Mouse (Mus musculus): ENCODE measurements around the gene Rin3. TPM values are rescaled to one million over a fixed set of nuclear protein-coding genes. Genes with fewer than 3 reads are reported as not detected.

Rin3 gene
- polyA plus RNA-seq, 1 experiment: 1.4 TPM

GRCm38 (mm10) chr12:102308457-102309011 is 25.7 kb downstream of the Rin3 start:
- TF ChIP-seq POLR2A (IDR thresholded peaks at IDR 0.05; ENCODE audit: extremely low read depth, insufficient read depth, low read length) (no peak), CTCF (IDR thresholded peaks at IDR 0.05; ENCODE audit: extremely low read depth, insufficient read depth, low read length) (no peak)
- Histone ChIP-seq H3K27ac (ENCODE audit: insufficient read depth, low read length) (no peak overlapping the region), H3K4me3 (ENCODE audit: insufficient read depth, low read length) (no peak overlapping the region), H3K4me1 (ENCODE audit: control insufficient read depth, insufficient read depth, low read length) (peaks cover 12% of the 10 kb centered on the region)

DNA sequence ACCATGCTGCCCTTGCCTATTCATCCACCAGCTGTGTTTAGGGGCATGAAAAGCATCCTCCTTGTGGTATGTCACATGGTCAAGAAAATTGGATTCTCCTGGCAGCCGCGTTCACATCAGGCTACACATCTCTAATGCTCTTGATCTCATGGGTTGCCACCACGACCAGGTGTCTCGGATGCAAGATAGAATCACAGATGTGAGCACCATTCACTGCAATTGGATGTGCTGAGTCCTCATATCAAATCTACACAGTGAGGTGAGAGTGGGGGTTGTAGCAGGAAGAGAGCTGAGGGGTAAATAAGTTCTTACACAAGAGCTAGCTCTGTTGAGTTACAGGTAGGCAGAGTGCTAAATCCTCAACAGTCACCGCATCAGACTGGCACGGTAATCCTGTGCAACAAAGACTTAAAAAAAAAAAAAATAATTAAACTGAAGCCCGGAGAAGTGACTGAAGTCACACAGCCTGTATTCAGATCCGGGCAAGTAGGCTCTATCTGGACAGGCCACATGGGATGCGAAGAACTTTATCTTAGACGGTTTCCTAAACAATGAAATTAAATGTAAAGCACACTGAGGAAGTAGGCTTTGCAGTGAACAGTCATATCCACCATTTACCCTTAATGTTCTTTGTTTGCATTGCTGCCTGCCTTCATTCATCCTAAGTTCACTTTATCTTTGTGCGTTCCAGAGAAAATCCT is 26.4 kb downstream of the Rin3 start:
- Histone ChIP-seq H3K4me1 (ENCODE audit: control insufficient read depth, insufficient read depth, low read length) (peaks cover 10% of the 10 kb centered on the region), H3K27ac (ENCODE audit: insufficient read depth, low read length) (no peak overlapping the region)
- TF ChIP-seq CTCF (IDR thresholded peaks at IDR 0.05; ENCODE audit: extremely low read depth, insufficient read depth, low read length) (no peak), POLR2A (IDR thresholded peaks at IDR 0.05; ENCODE audit: extremely low read depth, insufficient read depth, low read length) (no peak)

GRCm38 (mm10) chr12:102309800-102310195 is 26.9 kb downstream of the Rin3 start:
- H3K4me3 ChIP-seq (ENCODE audit: insufficient read depth, low read length): no peak overlapping the region
- no peak for TF ChIP-seq POLR2A (IDR thresholded peaks at IDR 0.05; ENCODE audit: extremely low read depth, insufficient read depth, low read length)

More for the DNA sequence above, 26.4 kb downstream of the Rin3 start:
- no peak overlapping the region for H3K4me3 ChIP-seq (ENCODE audit: insufficient read depth, low read length)

DNA sequence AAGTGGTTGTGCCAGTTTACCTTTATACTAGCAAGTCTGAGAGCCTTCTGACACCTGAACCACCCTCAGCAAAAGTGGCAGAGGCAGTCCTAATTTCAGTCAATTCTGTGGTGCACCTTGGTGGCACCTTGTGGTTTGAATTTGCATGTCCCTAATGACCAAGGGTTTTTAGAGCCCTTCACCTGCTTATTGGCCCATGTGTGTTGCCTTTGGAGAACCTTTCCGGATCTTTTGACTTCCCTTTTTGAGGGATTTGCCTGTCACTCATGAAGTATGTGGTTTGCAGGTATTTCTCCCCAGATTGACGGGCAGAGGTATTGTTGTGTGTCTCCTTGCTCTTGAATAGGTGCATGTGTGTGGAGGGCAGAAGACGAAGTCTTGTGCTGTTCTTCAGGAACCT is 27.4 kb downstream of the Rin3 start:
- TF ChIP-seq CTCF (IDR thresholded peaks at IDR 0.05; ENCODE audit: extremely low read depth, insufficient read depth, low read length) (no peak), POLR2A (IDR thresholded peaks at IDR 0.05; ENCODE audit: extremely low read depth, insufficient read depth, low read length) (no peak)
- Histone ChIP-seq H3K4me1 (ENCODE audit: control insufficient read depth, insufficient read depth, low read length) (peaks cover 10% of the 10 kb centered on the region), H3K4me3 (ENCODE audit: insufficient read depth, low read length) (no peak overlapping the region), H3K27ac (ENCODE audit: insufficient read depth, low read length) (no peak overlapping the region)

More at GRCm38 (mm10) chr12:102309800-102310195, 26.9 kb downstream of the Rin3 start:
- Histone ChIP-seq H3K4me1 (ENCODE audit: control insufficient read depth, insufficient read depth, low read length) (peaks cover 10% of the 10 kb centered on the region), H3K27ac (ENCODE audit: insufficient read depth, low read length) (no peak overlapping the region)

- TF ChIP-seq CTCF (IDR thresholded peaks at IDR 0.05; ENCODE audit: extremely low read depth, insufficient read depth, low read length) (no peak), POLR2A (IDR thresholded peaks at IDR 0.05; ENCODE audit: extremely low read depth, insufficient read depth, low read length) (no peak)
- H3K27ac ChIP-seq (ENCODE audit: insufficient read depth, low read length): no peak overlapping the region
- no peak overlapping the region for H3K4me3 ChIP-seq (ENCODE audit: insufficient read depth, low read length)
- H3K4me1 ChIP-seq (ENCODE audit: control insufficient read depth, insufficient read depth, low read length): peaks cover 10% of the 10 kb centered on the region
Observed at GRCm38 (mm10) chr12:102311454-102311853, 28.6 kb downstream of the Rin3 start.

DNA sequence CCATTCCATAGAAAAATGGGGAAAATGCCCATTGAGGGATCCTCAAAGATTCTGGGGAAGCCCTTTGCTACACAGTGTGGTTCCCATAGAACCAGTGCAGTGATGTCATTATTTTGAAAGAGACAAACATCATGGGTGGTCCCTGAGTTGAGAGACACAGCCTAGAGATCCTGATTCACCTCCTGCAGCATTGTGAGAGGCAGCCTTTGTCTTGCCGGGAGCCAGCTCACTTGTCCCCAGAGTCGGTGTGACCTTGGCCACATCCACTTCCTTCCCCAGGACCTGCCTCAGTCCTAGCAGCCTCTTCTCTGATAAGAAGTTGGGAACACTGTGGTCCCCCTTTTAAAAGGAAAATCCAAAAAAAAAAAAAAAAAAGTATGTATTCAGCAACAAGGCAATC is 36.3 kb downstream of the Rin3 start:
- H3K4me1 ChIP-seq (ENCODE audit: control insufficient read depth, insufficient read depth, low read length): no peaks in the 10 kb centered on the region
- TF ChIP-seq POLR2A (IDR thresholded peaks at IDR 0.05; ENCODE audit: extremely low read depth, insufficient read depth, low read length) (no peak), CTCF (IDR thresholded peaks at IDR 0.05; ENCODE audit: extremely low read depth, insufficient read depth, low read length) (no peak)
- H3K4me3 ChIP-seq (ENCODE audit: insufficient read depth, low read length): no peak overlapping the region
- H3K27ac ChIP-seq (ENCODE audit: insufficient read depth, low read length): no peak overlapping the region

DNA sequence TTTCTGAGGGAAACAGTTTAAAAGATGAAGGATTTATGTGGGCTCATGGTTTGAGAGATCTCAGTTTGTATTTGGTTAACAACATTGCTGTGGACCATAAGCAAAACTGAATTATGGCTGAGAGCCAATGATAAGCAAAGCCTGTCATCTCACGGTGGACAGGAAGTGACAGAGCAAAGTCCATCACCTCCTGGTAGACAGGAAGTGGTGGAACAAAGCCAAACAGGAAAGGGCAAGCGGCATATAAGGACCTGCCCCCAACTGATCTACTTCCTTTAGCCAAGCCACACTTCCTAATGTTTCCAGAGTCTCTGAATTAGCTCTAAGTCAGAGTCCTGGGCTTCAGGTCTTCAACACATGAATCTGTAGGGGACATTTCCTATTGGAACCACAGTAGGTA is 37.1 kb downstream of the Rin3 start:
- H3K4me1 ChIP-seq (ENCODE audit: control insufficient read depth, insufficient read depth, low read length): no peaks in the 10 kb centered on the region
- H3K27ac ChIP-seq (ENCODE audit: insufficient read depth, low read length): no peak overlapping the region
- no peak overlapping the region for H3K4me3 ChIP-seq (ENCODE audit: insufficient read depth, low read length)
- TF ChIP-seq POLR2A (IDR thresholded peaks at IDR 0.05; ENCODE audit: extremely low read depth, insufficient read depth, low read length) (no peak), CTCF (IDR thresholded peaks at IDR 0.05; ENCODE audit: extremely low read depth, insufficient read depth, low read length) (no peak)

GRCm38 (mm10) chr12:102320322-102320721 is 37.5 kb downstream of the Rin3 start:
- H3K27ac ChIP-seq (ENCODE audit: insufficient read depth, low read length): no peak overlapping the region
- no peaks in the 10 kb centered on the region for H3K4me1 ChIP-seq (ENCODE audit: control insufficient read depth, insufficient read depth, low read length)
- no peak for TF ChIP-seq POLR2A (IDR thresholded peaks at IDR 0.05; ENCODE audit: extremely low read depth, insufficient read depth, low read length)
- TF ChIP-seq CTCF (IDR thresholded peaks at IDR 0.05; ENCODE audit: extremely low read depth, insufficient read depth, low read length): no peak
- H3K4me3 ChIP-seq (ENCODE audit: insufficient read depth, low read length): no peak overlapping the region

GRCm38 (mm10) chr12:102321064-102321728 is 38.3 kb downstream of the Rin3 start:
- no peak for TF ChIP-seq POLR2A (IDR thresholded peaks at IDR 0.05; ENCODE audit: extremely low read depth, insufficient read depth, low read length)
- Histone ChIP-seq H3K4me1 (ENCODE audit: control insufficient read depth, insufficient read depth, low read length) (no peaks in the 10 kb centered on the region), H3K27ac (ENCODE audit: insufficient read depth, low read length) (no peak overlapping the region), H3K4me3 (ENCODE audit: insufficient read depth, low read length) (no peak overlapping the region)

DNA sequence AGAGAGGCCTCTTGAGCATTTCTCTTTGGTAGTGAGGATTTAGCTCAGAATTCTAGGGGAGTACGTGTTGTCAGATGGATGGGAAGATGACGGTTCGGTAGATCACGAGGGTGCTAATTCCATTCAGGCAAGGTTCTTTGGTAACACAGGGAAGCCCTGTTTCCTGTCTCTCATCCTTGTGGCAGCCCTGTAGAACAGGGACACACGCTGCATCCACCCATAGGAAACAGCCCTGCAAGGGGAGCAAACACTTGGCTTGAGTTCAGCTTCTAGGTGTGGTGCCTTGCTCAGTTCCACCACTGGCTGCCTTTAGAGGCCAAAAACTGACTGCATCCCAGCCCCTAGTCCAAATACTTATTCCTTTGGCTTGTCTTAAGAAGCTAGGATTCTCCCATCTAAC is 39.0 kb downstream of the Rin3 start:
- H3K4me3 ChIP-seq (ENCODE audit: insufficient read depth, low read length): no peak overlapping the region
- TF ChIP-seq POLR2A (IDR thresholded peaks at IDR 0.05; ENCODE audit: extremely low read depth, insufficient read depth, low read length) (no peak), CTCF (IDR thresholded peaks at IDR 0.05; ENCODE audit: extremely low read depth, insufficient read depth, low read length) (no peak)
- H3K27ac ChIP-seq (ENCODE audit: insufficient read depth, low read length): no peak overlapping the region
- no peaks in the 10 kb centered on the region for H3K4me1 ChIP-seq (ENCODE audit: control insufficient read depth, insufficient read depth, low read length)

Data from cortical plate, adult 2 months (tissue).